Mouse (Mus musculus): ENCODE results near the gene Fzd4. TPM values are rescaled to one million over a fixed set of nuclear protein-coding genes. Genes with fewer than 3 reads are reported as not detected.

Gene Fzd4
- polyA plus RNA-seq, 1 experiment from 2014 or later = 5.7 TPM

GRCm38 (mm10) chr7:89388981-89389380, 15.2 kb upstream of the Fzd4 start:
- 74% methylated on average over 3 of the region's 3 CpGs for WGBS
- no peaks in the 10 kb centered on the region for H3K4me1 ChIP-seq
- no peak overlapping the region for H3K27ac ChIP-seq
- H3K9me3 ChIP-seq = no peaks in the 10 kb centered on the region
- H3K4me2 ChIP-seq = no peak overlapping the region
- no peaks in the 10 kb centered on the region for H3K36me3 ChIP-seq
- H3K9ac ChIP-seq = no peak overlapping the region
- H3K27me3 ChIP-seq = no peaks in the 10 kb centered on the region
- ATAC-seq (ENCODE audit: insufficient number of reproducible peaks, insufficient read depth, low FRiP score, low TSS enrichment, low read depth) = no peak
- H3K4me3 ChIP-seq = no peak overlapping the region

DNA sequence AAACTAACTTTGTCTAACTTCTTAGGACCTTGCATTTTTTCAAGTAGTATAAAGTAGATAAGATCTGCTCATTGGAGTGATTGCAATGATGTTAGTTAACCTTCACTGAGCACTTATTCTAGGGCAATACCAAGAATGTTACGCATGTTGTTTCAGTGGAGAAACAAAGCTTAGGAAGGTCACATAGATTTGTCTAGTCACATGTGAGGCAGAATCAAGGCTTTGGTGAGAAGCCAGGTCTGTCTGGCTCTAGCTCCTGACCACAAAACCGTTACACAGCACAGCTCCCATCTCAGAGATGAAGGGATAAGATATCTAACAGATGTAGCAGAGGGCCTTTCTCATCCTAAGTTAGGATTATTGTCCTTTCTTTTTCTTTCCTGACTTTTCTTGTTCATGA, 13.5 kb upstream of the Fzd4 start:
- Histone ChIP-seq H3K4me3 (no peak overlapping the region), H3K9ac (no peak overlapping the region), H3K27ac (no peak overlapping the region), H3K9me3 (no peaks in the 10 kb centered on the region), H3K4me1 (no peaks in the 10 kb centered on the region), H3K27me3 (no peaks in the 10 kb centered on the region), H3K4me2 (no peak overlapping the region), H3K36me3 (no peaks in the 10 kb centered on the region)
- ATAC-seq (ENCODE audit: insufficient number of reproducible peaks, insufficient read depth, low FRiP score, low TSS enrichment, low read depth) = no peak
- 60% methylated on average over 2 of the region's 2 CpGs for WGBS

DNA sequence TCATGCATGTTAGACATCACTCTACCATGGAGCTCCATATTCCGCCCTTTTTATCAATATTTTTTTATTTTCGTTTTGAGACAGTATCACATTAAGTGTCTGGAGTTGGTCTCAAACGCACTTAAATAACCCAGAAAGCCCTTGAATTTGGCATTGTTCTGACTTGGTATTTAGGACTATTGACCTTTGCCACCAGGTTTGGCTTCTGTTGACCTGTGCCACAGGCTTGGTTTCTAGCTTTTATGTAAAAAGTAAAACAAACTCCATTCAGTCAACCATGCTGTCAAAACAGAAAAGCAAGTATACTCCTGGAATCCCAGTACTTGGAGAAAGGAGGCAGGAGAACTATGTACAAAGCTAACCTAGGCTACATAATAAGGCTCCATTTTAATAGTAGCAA, 12.9 kb upstream of the Fzd4 start:
- Histone ChIP-seq H3K4me1 (no peaks in the 10 kb centered on the region), H3K27ac (no peak overlapping the region), H3K27me3 (no peaks in the 10 kb centered on the region), H3K4me2 (no peak overlapping the region), H3K9ac (no peak overlapping the region), H3K9me3 (no peaks in the 10 kb centered on the region), H3K36me3 (no peaks in the 10 kb centered on the region), H3K4me3 (no peak overlapping the region)
- WGBS = 85% methylated on average over 3 of the region's 3 CpGs
- no peak for ATAC-seq (ENCODE audit: insufficient number of reproducible peaks, insufficient read depth, low FRiP score, low TSS enrichment, low read depth)

DNA sequence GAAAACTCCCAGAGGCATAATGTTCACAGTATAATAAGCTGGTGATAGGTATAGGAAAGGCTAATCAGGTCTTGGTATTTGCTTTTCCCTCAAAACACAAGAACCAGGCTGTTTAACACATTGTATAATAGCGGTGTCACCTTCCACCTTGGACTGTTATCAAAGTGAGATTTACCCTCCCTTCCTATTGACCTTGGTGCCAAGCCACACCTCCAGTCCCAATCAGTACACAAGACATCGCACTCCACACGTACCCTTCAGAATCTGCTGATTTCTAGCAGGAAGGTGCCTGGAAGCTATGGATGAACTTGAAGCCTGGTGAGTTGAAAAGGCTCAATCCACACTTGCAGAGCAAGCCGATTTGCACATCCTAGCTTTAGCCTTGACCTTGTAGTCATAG, 12.3 kb upstream of the Fzd4 start:
- H3K4me1 ChIP-seq = no peaks in the 10 kb centered on the region
- ATAC-seq (ENCODE audit: insufficient number of reproducible peaks, insufficient read depth, low FRiP score, low TSS enrichment, low read depth) = no peak
- WGBS = 83% methylated on average over 4 of the region's 4 CpGs
- H3K4me3 ChIP-seq = no peak overlapping the region
- no peaks in the 10 kb centered on the region for H3K9me3 ChIP-seq
- no peaks in the 10 kb centered on the region for H3K27me3 ChIP-seq
- H3K36me3 ChIP-seq = no peaks in the 10 kb centered on the region
- H3K9ac ChIP-seq = no peak overlapping the region
- H3K27ac ChIP-seq = no peak overlapping the region
- H3K4me2 ChIP-seq = no peak overlapping the region

DNA sequence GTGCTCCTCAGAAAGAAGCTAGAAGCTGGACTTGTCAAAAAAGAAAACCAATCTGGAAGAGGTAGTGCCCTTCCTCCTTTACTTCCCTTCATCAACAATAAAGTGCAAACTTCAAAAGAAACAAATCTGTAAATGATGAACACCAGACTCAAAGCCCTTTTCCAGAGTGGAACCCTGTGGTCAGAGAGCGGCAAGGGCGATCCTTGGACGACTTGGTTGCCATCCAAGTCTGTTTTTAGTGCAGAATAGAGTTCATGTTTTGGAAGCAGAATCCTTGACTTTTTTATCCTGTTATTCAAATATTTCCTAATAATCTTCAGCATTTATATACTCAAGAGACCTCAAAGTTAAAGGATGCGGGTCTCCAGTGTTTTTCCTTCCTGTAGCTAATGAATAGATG, 11.8 kb upstream of the Fzd4 start:
- no peak for ATAC-seq (ENCODE audit: insufficient number of reproducible peaks, insufficient read depth, low FRiP score, low TSS enrichment, low read depth)
- H3K27me3 ChIP-seq = no peaks in the 10 kb centered on the region
- H3K27ac ChIP-seq = no peak overlapping the region
- H3K4me3 ChIP-seq = no peak overlapping the region
- no peak overlapping the region for H3K4me2 ChIP-seq
- H3K9ac ChIP-seq = no peak overlapping the region
- H3K36me3 ChIP-seq = no peaks in the 10 kb centered on the region
- H3K9me3 ChIP-seq = no peaks in the 10 kb centered on the region
- 73% methylated on average over 4 of the region's 4 CpGs for WGBS
- H3K4me1 ChIP-seq = no peaks in the 10 kb centered on the region

- 95% methylated on average over 1 of the region's 1 CpGs for WGBS
- Histone ChIP-seq H3K4me3 (no peak overlapping the region), H3K27ac (no peak overlapping the region), H3K27me3 (no peaks in the 10 kb centered on the region), H3K9me3 (no peaks in the 10 kb centered on the region), H3K4me2 (no peak overlapping the region), H3K36me3 (no peaks in the 10 kb centered on the region), H3K9ac (no peak overlapping the region), H3K4me1 (no peaks in the 10 kb centered on the region)
- ATAC-seq (ENCODE audit: insufficient number of reproducible peaks, insufficient read depth, low FRiP score, low TSS enrichment, low read depth) = no peak
Observed at GRCm38 (mm10) chr7:89392825-89393224, 11.3 kb upstream of the Fzd4 start.

DNA sequence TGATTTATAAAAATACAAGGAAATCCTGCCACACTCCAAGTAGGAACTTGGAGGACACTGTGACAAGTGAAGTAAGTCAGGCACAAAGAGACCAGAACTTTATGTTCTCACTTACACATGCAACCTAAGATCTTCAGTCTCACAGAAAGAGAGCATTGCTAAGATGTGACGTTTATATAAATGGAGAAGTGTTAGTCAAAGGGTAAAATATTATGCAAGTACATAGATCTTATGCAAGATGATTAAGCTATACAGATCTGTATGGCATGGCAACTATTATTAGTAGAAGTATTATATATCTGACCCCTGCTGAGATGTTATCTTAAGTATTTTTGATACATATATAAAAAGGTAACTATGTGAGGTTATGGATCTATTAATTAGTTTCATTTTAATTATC, 8.8 kb upstream of the Fzd4 start:
- Histone ChIP-seq H3K27ac (no peak overlapping the region), H3K4me3 (no peak overlapping the region), H3K9ac (no peak overlapping the region), H3K36me3 (no peaks in the 10 kb centered on the region), H3K4me1 (no peaks in the 10 kb centered on the region), H3K4me2 (no peak overlapping the region), H3K27me3 (no peaks in the 10 kb centered on the region), H3K9me3 (no peaks in the 10 kb centered on the region)
- 85% methylated on average over 1 of the region's 1 CpGs for WGBS
- ATAC-seq (ENCODE audit: insufficient number of reproducible peaks, insufficient read depth, low FRiP score, low TSS enrichment, low read depth) = no peak

DNA sequence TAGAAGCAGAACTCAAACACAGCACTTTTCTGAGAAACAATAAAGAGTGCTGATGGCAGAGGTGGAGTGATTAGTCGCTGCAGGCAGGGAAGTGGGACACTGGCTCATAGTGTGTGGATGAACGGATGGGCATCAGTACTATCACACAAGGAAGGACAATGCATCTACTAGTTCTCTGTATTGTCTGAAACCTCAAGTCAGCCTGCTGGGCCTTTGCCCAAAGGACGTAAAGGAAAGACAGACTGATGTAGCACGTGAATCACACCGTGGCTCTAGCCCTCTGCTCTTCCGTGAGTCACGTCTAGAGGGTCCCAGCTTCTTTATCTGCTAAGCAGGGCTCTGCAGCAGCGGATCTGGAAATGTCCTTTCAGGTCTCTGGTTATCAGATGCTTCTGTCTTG, 7.8 kb upstream of the Fzd4 start:
- Histone ChIP-seq H3K4me3 (no peak overlapping the region), H3K9ac (no peak overlapping the region), H3K9me3 (no peaks in the 10 kb centered on the region), H3K4me2 (no peak overlapping the region), H3K27me3 (no peaks in the 10 kb centered on the region), H3K36me3 (no peaks in the 10 kb centered on the region), H3K27ac (no peak overlapping the region), H3K4me1 (no peaks in the 10 kb centered on the region)
- ATAC-seq (ENCODE audit: insufficient number of reproducible peaks, insufficient read depth, low FRiP score, low TSS enrichment, low read depth) = no peak
- 72% methylated on average over 8 of the region's 8 CpGs for WGBS

- Histone ChIP-seq H3K36me3 (no peaks in the 10 kb centered on the region), H3K4me3 (no peak overlapping the region), H3K9ac (no peak overlapping the region), H3K27me3 (peaks cover 4% of the 10 kb centered on the region), H3K27ac (no peak overlapping the region), H3K9me3 (no peaks in the 10 kb centered on the region), H3K4me2 (no peak overlapping the region), H3K4me1 (peaks cover 1% of the 10 kb centered on the region)
- ATAC-seq (ENCODE audit: insufficient number of reproducible peaks, insufficient read depth, low FRiP score, low TSS enrichment, low read depth) = no peak
- 69% methylated on average over 3 of the region's 3 CpGs for WGBS
Observed at GRCm38 (mm10) chr7:89397837-89398534, 6.2 kb upstream of the Fzd4 start.

DNA sequence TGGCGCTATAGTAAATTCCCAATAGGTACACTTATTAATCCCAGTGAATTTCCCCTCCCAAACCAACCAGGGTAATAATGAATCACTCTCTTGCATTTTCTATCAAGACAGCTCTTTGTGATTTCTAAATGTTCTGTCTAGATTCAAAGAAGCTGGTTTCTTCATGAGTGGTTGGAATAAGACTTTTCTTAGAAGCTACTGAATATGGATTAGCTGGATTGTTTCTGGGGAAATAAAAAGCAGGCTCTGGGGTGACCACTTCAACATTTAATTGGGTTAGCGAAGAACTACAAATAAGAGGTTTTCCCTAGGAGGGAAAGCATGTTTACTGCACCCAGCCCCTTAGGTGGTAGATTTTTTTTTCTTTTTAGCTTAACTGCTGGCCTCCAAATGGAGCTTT, 3.4 kb upstream of the Fzd4 start:
- Histone ChIP-seq H3K9ac (no peak overlapping the region), H3K27ac (no peak overlapping the region), H3K4me1 (peaks cover 5% of the 10 kb centered on the region), H3K4me3 (no peak overlapping the region), H3K27me3 (peaks cover 10% of the 10 kb centered on the region), H3K9me3 (no peaks in the 10 kb centered on the region), H3K4me2 (no peak overlapping the region), H3K36me3 (no peaks in the 10 kb centered on the region)
- ATAC-seq (ENCODE audit: insufficient number of reproducible peaks, insufficient read depth, low FRiP score, low TSS enrichment, low read depth) = no peak
- 74% methylated on average over 2 of the region's 2 CpGs for WGBS

DNA sequence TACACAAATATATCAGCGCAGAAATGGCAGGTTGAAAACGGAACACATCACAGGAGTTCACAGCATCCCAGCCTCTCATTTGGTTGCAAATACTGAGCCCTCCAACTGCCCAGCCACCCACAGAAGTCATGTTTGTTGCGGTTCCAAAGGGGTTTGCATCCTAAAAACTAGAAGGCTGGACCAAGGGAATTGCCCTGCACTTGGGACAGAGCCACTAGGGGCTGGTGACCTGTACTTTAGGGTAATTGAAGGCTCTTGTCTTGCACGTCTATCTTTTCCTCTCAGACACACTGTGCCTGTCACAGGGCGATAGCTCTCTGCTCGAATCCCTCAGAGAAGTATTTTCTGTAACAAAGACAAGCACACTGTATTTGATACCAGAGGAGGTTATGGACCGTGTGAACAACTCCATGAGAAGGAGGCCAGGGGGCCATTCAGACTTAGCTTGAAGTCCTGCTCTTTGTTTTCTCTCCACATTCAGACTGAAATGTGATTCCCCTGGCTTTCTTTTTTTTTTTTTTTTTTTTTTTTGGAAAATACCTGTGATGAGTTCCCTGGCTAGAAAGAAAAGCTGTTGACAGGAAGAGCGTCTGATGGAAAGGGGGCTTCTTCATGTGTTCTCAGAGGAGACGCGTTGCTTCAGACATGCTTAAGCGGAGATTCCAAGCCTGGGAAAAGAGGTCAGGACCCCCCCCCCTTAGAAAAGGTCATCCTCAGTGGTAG, 2.9 kb upstream of the Fzd4 start:
- H3K9me3 ChIP-seq = no peaks in the 10 kb centered on the region
- WGBS = 50% methylated on average over 11 of the region's 11 CpGs
- H3K4me1 ChIP-seq = peaks cover 8% of the 10 kb centered on the region
- no peak overlapping the region for H3K27ac ChIP-seq
- no peak overlapping the region for H3K4me3 ChIP-seq
- H3K9ac ChIP-seq = no peak overlapping the region
- peaks cover 10% of the 10 kb centered on the region for H3K27me3 ChIP-seq
- ATAC-seq (ENCODE audit: insufficient number of reproducible peaks, insufficient read depth, low FRiP score, low TSS enrichment, low read depth) = no peak
- no peak overlapping the region for H3K4me2 ChIP-seq
- H3K36me3 ChIP-seq = no peaks in the 10 kb centered on the region

DNA sequence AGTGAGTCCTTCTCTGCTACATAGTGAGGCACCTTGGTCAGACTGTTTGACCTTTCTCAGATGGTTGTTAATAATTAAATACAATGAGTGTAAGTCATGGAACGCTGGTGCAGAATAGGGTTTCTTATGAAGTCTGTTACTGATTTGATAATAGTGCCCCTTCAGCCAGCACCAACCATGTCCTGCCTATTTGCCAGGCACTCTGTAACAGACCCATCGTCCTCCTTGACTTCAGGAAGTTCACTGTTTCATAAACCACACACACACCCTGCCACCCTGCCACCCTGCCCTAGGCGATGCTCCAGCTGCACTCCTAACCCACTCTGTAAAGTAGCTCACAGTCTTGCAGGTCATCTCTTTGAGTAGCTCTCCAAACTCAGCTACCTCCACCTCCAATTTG, 2.2 kb upstream of the Fzd4 start:
- Histone ChIP-seq H3K36me3 (0 out of 2 replicates have a peak, but pooled peaks cover 2% of the 10 kb centered on the region), H3K9ac (no peak overlapping the region), H3K4me2 (no peak overlapping the region), H3K27me3 (peaks cover 10% of the 10 kb centered on the region), H3K4me3 (no peak overlapping the region), H3K9me3 (no peaks in the 10 kb centered on the region), H3K27ac (no peak overlapping the region), H3K4me1 (peaks cover 8% of the 10 kb centered on the region)
- 66% methylated on average over 3 of the region's 3 CpGs for WGBS
- ATAC-seq (ENCODE audit: insufficient number of reproducible peaks, insufficient read depth, low FRiP score, low TSS enrichment, low read depth) = no peak
